Mouse (Mus musculus): Measurements from ENCODE around the gene Atxn2l.

- no peak for TF ChIP-seq CTCF (IDR thresholded peaks at IDR 0.05; ENCODE audit: low read depth, low read length)
- TF ChIP-seq TAL1 (conservative IDR thresholded peaks at IDR 0.05; ENCODE audit: low read depth, low read length), result no peak
- TF ChIP-seq POLR2AphosphoS5 (IDR thresholded peaks at IDR 0.05; ENCODE audit: insufficient replicate concordance, low read depth, low read length), result no peak
Measured at GRCm38 (mm10) chr7:126473470-126474086, 29.7 kb downstream of the Atxn2l start.
